Mouse (Mus musculus): ENCODE measurements around the gene Pum2. TPM values are rescaled to one million over a fixed set of nuclear protein-coding genes. Genes with fewer than 3 reads are reported as not detected.
"Not testable (repeated sequence)": the region's sequence is repeated elsewhere in the genome, so short reads cannot be mapped to it uniquely, and the experiment has no call there.

Gene Pum2
- total RNA-seq (2021), result 10 to 100 TPM; 80.7 to 98.1 TPM
- long read RNA-seq, experiment 1, full-length matches to known transcripts, result 8 of 24 reads
- long read RNA-seq, experiment 1, partial matches to known transcripts, result 4 of 24 reads
- long read RNA-seq, experiment 1, other reads (novel, unspliced or antisense), result 12 of 24 reads
- long read RNA-seq, experiment 2, full-length matches to known transcripts, result 11 of 30 reads
- long read RNA-seq, experiment 2, partial matches to known transcripts, result 1 of 30 reads
- long read RNA-seq, experiment 2, other reads (novel, unspliced or antisense), result 18 of 30 reads

DNA sequence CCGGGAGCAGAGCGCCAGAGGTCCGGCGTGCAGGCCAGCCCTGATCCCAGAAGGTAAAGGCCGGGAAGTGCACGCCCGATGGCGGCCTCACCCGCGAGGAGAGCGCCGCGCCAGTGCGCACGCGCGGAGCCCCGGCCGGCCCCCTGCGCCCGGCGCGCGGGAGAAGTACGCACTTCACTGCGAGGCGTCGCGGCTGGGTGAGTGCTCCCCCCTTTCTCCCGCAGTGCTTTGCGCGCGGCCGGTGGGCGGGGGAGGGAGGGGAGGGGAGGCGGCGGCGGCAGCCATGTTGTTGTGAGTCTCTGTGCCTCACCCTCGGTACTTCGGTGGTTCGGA is at the start of gene Pum2:
Gene Pum2, plus strand, starts transcription at position 161 of the 333 bp plus-strand sequence.
- peak; percentile 95 for DNase-seq

DNA sequence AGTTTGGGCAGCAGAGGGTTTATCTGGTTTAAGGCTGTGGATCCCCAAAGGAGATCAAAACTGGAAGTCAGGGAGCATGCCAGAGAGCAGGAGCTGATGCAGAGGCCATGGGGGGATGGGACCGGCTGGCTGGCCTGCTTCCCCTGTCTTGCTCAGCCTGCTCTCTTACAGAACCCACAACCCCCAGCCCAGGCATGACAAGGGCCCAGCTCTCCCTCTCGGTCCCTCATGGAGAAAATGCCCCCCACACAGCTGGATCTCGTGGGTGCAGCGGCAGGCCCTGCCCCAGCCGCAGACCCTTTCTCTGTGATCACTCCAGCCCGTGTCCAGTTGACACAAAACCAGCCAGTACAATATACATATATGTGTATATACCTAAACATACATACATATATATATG is 44.4 kb upstream of the Pum2 start:
- DNase-seq, result no peak

DNA sequence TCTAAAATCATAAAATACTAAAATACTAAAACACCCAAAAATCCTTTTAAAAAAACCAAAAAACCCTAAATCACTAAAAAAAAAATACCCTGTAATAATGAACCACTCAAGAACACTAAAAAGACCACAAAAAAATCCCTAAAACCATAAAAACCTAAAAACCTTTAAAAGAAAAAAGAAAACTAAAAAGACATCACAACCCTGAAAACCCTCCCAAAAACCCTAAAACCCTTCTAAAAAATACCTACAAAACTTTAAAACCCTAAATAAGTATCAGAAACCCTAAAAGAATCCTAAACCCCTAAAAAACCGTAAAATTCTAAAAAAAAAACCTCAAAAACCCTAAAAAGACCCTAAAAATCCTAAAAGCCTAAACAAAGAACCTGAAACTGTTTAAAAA is 42.2 kb upstream of the Pum2 start:
- DNase-seq, result no peak

- DNase-seq, result no peak
Measured at GRCm38 (mm10) chr12:8632737-8633365, 41.1 kb upstream of the Pum2 start.

- DNase-seq, result no peak
Measured at GRCm38 (mm10) chr12:8634306-8634705, 39.6 kb upstream of the Pum2 start.

DNA sequence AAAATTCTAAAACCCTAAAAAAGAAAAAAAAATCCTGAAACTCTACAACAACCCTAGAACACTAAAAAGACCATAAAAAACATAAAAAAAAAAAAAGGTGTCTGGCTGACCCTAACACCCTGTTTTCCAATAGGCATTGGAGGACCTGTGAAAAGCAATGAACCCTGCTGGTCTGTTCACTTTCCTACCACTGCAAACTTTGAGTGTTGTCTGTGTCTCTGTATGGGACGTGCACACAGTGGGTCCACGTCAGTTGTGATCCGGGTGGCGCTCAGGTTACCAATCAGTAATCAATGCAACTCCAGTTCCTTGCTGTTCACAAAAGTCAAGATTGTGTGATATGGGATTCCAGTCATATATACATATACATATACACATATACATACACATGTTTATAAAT is 38.4 kb upstream of the Pum2 start:
- no peak for DNase-seq

- no peak for DNase-seq
Measured at GRCm38 (mm10) chr12:8636945-8637344, 37.0 kb upstream of the Pum2 start.

DNA sequence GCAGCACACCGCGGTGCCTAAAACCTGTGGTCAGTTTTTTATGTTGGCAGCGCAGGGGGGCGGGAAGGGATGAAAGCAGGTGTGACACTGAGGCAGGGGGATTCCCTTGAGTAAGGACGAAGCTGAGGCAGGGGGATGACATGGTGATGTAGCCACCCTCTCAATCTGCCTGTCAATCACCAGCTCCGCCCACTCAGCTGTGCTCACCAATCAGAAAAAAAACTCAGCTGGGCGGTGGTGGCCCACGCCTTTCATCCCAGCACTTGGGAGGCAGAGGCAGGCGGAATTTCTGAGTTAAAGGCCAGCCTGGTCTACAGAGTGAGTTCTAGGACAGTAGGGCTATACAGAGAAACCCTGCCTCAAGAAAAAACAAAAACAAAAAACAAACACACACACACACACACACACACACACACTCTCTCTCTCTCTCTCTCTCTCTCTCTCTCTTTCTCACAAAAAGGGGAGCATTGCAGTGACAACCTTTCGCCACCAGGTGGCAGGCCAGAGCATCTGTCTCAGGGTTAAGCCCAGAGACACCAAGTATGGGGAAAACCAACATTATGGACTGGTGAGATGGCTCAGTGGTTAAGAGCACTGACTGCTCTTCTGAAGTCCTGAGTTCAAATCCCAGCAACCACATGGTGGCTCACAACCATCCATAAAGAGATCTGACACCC is 35.4 kb upstream of the Pum2 start:
- DNase-seq, result peak; percentile 81

- not testable (repeated sequence) for DNase-seq
Measured at GRCm38 (mm10) chr12:8640186-8640585, 33.7 kb upstream of the Pum2 start.

GRCm38 (mm10) chr12:8640711-8641424 is 33.1 kb upstream of the Pum2 start:
- peak; percentile 100 for DNase-seq

DNA sequence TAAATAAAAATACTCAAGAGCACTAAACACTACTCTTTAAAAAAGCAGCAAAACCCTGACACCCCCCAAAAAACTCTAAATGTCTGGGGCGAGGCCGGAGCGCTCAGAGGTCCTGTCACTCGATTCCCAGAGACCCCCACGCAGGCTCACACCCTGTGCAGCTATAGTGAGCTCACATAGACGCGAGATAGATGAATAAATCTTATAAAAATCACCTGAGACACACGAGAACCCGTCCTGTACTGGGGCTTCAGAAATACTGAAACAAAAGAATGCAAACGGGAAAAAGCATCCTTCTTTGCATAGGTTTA is 32.6 kb upstream of the Pum2 start:
- no peak for DNase-seq

DNA sequence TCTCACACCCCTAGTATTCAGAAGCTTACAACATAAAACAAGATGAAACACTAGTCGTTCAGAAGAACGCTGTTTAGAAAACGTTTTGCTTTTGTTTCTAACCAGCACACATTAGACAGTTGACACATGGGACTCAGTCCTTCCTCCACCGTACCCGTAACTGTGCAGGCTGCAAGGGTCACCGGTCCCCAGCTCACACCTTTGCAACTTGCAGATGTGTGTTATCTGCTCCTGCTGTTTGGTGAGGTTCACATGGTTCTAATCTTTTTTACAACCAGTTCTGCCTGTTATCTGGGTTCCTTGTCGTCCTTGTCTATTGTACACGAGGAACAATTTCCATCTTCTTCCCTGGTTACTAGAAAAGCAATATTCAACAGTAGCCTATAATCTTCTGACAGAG is 25.7 kb upstream of the Pum2 start:
- DNase-seq, result not testable (repeated sequence)

GRCm38 (mm10) chr12:8650027-8650426 is 23.9 kb upstream of the Pum2 start:
- not testable (repeated sequence) for DNase-seq

GRCm38 (mm10) chr12:8656596-8656995 is 17.3 kb upstream of the Pum2 start:
- no peak for DNase-seq

DNA sequence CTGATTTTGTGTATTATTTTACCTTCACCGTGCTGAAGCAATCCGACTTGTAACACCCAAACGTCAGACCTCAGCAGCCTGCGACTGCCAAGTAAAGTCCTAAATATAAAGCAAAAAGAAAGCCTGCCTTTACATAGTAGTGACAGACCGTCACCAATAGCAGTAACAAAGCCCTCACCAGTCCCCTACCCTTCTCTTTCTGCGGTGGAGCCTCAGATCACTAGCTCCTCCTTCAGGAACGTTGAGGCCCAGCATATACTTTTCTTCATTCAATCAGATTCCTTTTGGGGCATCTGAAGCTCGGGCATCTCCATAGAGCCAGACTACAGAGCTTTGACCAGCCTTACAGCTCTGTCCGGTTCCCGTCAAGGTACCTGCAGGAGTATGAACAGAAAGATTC is 16.8 kb upstream of the Pum2 start:
- DNase-seq, result no peak

GRCm38 (mm10) chr12:8657629-8658366 is 16.1 kb upstream of the Pum2 start:
- DNase-seq, result no peak

GRCm38 (mm10) chr12:8659406-8660279 is 14.3 kb upstream of the Pum2 start:
- DNase-seq, result no peak

DNA sequence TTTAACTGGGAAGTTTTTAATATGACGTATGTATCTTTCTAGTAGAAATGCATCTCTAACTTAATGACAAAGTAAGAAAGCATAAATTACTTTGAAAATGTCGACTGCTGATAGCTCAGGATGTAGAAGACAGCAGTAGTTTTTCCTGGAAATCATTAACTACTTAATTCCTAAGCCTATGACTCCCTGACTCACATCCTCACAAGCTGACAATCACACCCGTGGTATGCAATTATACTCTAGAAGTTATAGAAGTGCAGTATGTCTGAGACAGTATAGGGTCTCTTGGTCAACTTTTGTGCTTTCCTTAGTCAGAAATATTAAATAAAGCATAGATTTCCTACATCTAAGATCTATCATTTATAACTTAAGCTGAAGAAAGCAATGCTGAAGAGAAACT is 12.2 kb upstream of the Pum2 start:
- DNase-seq, result no peak

DNA sequence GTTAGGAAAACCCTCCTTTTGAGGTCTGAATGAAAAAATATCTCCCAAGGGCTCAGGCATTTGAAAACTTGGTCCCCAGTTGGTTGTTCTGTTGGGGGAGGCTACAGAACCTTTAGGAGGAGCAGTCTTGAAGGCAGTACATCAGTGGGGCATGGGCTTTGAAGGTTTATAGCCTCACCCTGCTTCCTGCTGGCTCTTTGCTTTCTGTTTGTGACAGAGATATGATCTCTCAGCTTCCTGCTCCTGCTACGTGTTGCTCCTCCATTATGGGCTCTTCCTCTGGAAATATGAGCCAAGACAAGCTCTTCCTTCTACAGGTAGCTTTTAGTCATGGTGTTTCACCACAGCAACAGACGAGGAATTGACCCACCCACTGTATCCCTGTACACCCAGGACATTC is 11.8 kb upstream of the Pum2 start:
- DNase-seq, result no peak

- no peak for DNase-seq
Measured at GRCm38 (mm10) chr12:8662721-8663120, 11.2 kb upstream of the Pum2 start.

DNA sequence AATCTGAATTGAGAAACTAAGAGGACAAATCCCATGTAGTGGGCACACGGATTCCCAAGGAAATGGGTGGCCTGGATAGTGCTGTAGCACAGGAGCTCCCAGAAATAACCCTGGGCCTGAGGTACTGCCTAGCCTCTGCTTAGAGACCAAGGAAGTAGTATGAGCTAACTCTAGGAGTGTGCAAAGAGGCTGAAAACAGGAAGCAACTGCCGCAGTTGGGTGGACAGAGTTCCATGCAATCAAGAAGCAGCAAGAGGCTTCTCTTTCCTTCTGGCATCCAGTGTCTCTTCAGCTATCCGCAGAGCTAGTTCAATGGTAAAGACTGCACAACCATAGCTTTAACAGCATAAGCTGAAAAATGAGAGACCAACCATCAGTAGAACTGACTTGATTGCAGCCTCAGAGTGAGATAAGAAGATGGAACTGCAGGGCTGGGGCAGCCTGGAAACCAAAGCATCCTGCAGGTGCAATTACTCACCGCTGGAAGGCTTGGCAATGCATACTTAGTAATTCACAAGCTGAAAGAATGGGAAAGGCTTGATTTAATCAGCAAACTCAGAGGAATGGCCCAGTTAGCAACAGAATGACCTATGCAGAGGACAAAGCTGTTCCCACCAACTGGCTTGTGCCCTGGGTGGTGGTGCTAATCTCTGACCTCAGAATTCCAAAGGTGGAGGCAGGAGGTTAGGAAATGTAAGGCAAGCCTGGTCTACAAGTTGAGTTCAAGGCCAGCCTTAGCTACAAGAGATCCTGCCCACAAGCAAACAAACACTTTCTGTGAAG is 6.3 kb upstream of the Pum2 start:
- DNase-seq, result no peak
